Mouse (Mus musculus): Measurements from ENCODE around the gene Fetub. TPM values are rescaled to one million over a fixed set of nuclear protein-coding genes. Genes with fewer than 3 reads are reported as not detected.
A peak's percentile ranks its signal among the peaks of the same experiment; 100 is the strongest.

Gene Fetub
- polyA plus RNA-seq (2015; fragmentation: Nextera tagmentation; extraction: Ambion mirVana): 0.84 and 1.0 TPM in 2 replicates

GRCm38 (mm10) chr16:22918034-22918433 is at the start of gene Fetub:
TSS of gene Fetub (plus strand) at chr16:22918334.
- no peak within 1 kb of the TSS for H3K27ac ChIP-seq
- no peak within 1 kb of the TSS for H3K4me2 ChIP-seq (ENCODE audit: low read length)
- no peaks in the 10 kb centered on the region for H3K27me3 ChIP-seq (ENCODE audit: insufficient read depth, low read length)
- TF ChIP-seq CTCF (IDR thresholded peaks at IDR 0.05; ENCODE audit: low read depth): no peak
- DNase-seq (ENCODE audit: low spot score): no peak
- no peaks in the 10 kb centered on the region for H3K9me3 ChIP-seq (replicated peaks; ENCODE audit: low read length)
- WGBS: 89% methylated on average over 5 of the region's 5 CpGs
- H3K4me1 ChIP-seq (replicated peaks; ENCODE audit: insufficient read depth, low read length): no peaks in the 10 kb centered on the region
- no peaks in the 10 kb centered on the region for H3K36me3 ChIP-seq (ENCODE audit: insufficient read depth, low read length)
- ATAC-seq (replicated peaks; ENCODE audit: low FRiP score, low read depth): no peak
- H3K4me3 ChIP-seq (replicated peaks; ENCODE audit: low read depth, low read length): no peak within 1 kb of the TSS
- no peak within 1 kb of the TSS for H3K9ac ChIP-seq (ENCODE audit: low read depth, low read length)

GRCm38 (mm10) chr16:22872397-22872796 is 45.7 kb upstream of the Fetub start:
- no peak overlapping the region for H3K4me2 ChIP-seq (ENCODE audit: low read length)
- H3K4me1 ChIP-seq (replicated peaks; ENCODE audit: insufficient read depth, low read length): no peaks in the 10 kb centered on the region
- H3K27me3 ChIP-seq (ENCODE audit: insufficient read depth, low read length): no peaks in the 10 kb centered on the region
- no peak overlapping the region for H3K4me3 ChIP-seq (replicated peaks; ENCODE audit: low read depth, low read length)
- TF ChIP-seq CTCF (IDR thresholded peaks at IDR 0.05; ENCODE audit: low read depth): no peak
- WGBS: 90% methylated on average over 8 of the region's 8 CpGs
- no peak overlapping the region for H3K27ac ChIP-seq
- no peak for ATAC-seq (replicated peaks; ENCODE audit: low FRiP score, low read depth)
- no peaks in the 10 kb centered on the region for H3K9me3 ChIP-seq (replicated peaks; ENCODE audit: low read length)
- H3K36me3 ChIP-seq (ENCODE audit: insufficient read depth, low read length): peaks cover 45% of the 10 kb centered on the region
- H3K9ac ChIP-seq (ENCODE audit: low read depth, low read length): no peak overlapping the region
- no peak for DNase-seq (ENCODE audit: low spot score)

- H3K4me2 ChIP-seq (ENCODE audit: low read length): no peak overlapping the region
- H3K27me3 ChIP-seq (ENCODE audit: insufficient read depth, low read length): no peaks in the 10 kb centered on the region
- 83% methylated on average over 4 of the region's 4 CpGs for WGBS
- ATAC-seq (replicated peaks; ENCODE audit: low FRiP score, low read depth) (no peak), DNase-seq (ENCODE audit: low spot score) (no peak)
- H3K36me3 ChIP-seq (ENCODE audit: insufficient read depth, low read length): peaks cover 38% of the 10 kb centered on the region
- H3K4me1 ChIP-seq (replicated peaks; ENCODE audit: insufficient read depth, low read length): no peaks in the 10 kb centered on the region
- no peaks in the 10 kb centered on the region for H3K9me3 ChIP-seq (replicated peaks; ENCODE audit: low read length)
- TF ChIP-seq CTCF (IDR thresholded peaks at IDR 0.05; ENCODE audit: low read depth): no peak
- no peak overlapping the region for H3K9ac ChIP-seq (ENCODE audit: low read depth, low read length)
- H3K27ac ChIP-seq: no peak overlapping the region
- no peak overlapping the region for H3K4me3 ChIP-seq (replicated peaks; ENCODE audit: low read depth, low read length)
Observed at GRCm38 (mm10) chr16:22873369-22873768, 44.8 kb upstream of the Fetub start.

- Histone ChIP-seq H3K4me2 (ENCODE audit: low read length) (no peak overlapping the region), H3K4me3 (replicated peaks; ENCODE audit: low read depth, low read length) (no peak overlapping the region), H3K27ac (no peak overlapping the region), H3K27me3 (ENCODE audit: insufficient read depth, low read length) (no peaks in the 10 kb centered on the region), H3K4me1 (replicated peaks; ENCODE audit: insufficient read depth, low read length) (no peaks in the 10 kb centered on the region), H3K36me3 (ENCODE audit: insufficient read depth, low read length) (peaks cover 9% of the 10 kb centered on the region), H3K9ac (ENCODE audit: low read depth, low read length) (no peak overlapping the region), H3K9me3 (replicated peaks; ENCODE audit: low read length) (no peaks in the 10 kb centered on the region)
- peak; percentile 85 for TF ChIP-seq CTCF (IDR thresholded peaks at IDR 0.05; ENCODE audit: low read depth)
- ATAC-seq (replicated peaks; ENCODE audit: low FRiP score, low read depth) (no peak), DNase-seq (ENCODE audit: low spot score) (peak; percentile 62)
- WGBS: 51% methylated on average over 9 of the region's 9 CpGs
Observed at GRCm38 (mm10) chr16:22876218-22877043, 41.7 kb upstream of the Fetub start.

DNA sequence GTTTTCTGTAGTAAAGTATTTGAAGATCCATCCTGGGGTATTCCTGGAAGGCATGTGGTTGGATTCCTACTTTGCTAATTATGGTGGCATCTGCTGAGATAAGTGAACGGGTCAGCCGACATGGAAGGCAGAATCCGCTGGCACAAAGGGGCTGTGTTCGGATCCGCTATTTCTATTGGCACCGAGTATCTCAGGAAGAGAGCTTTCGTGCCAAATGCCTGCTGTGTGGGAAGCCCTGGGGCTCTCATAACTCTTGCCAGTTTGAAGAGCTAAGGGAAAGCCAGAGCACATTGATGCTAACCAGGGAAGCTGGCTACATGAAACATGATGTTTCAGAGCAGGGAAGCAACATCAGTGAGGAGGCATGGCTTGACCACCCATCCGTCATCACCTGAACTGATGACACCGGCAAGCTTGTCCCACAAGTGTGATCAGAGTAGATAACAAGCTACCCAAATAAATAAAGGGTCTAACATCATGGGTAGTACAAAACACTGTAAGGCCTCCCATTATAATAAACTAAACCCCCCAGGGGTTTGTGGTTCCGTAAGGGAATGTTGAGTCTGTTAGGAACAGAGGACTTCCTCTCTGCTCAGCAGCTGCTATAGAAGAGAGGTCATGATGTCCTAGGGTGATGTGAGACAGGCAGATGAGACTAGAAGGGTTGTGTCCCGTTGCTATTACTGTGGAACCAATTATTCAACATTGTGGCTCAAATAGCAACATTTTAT is 40.3 kb upstream of the Fetub start:
- H3K4me1 ChIP-seq (replicated peaks; ENCODE audit: insufficient read depth, low read length): no peaks in the 10 kb centered on the region
- no peak overlapping the region for H3K27ac ChIP-seq
- H3K4me2 ChIP-seq (ENCODE audit: low read length): no peak overlapping the region
- DNase-seq (ENCODE audit: low spot score) (no peak), ATAC-seq (replicated peaks; ENCODE audit: low FRiP score, low read depth) (no peak)
- TF ChIP-seq CTCF (IDR thresholded peaks at IDR 0.05; ENCODE audit: low read depth): no peak
- H3K9ac ChIP-seq (ENCODE audit: low read depth, low read length): no peak overlapping the region
- H3K27me3 ChIP-seq (ENCODE audit: insufficient read depth, low read length): no peaks in the 10 kb centered on the region
- no peak overlapping the region for H3K4me3 ChIP-seq (replicated peaks; ENCODE audit: low read depth, low read length)
- no peaks in the 10 kb centered on the region for H3K9me3 ChIP-seq (replicated peaks; ENCODE audit: low read length)
- WGBS: 78% methylated on average over 11 of the region's 11 CpGs
- H3K36me3 ChIP-seq (ENCODE audit: insufficient read depth, low read length): 0 out of 2 replicates have a peak, but pooled peaks cover 2% of the 10 kb centered on the region

DNA sequence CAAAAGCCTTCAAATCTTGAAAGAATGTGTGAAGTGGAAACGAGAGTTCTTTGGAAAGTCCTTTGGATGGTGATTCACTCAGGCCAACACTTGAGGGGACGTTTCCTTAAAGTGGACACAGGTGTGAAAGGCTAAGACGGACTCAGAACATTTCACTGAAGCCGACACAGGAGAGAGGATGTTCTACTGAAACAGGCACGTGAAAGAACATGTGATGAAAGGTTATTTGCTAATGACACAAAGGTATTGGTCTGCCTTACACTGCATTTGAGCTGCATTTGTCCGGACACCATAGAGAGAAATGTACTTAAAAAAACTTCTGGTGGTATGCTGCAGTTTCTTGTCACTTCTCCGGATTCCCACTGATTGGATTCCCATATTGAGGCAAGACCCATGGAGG is 39.4 kb upstream of the Fetub start:
- Histone ChIP-seq H3K9me3 (replicated peaks; ENCODE audit: low read length) (no peaks in the 10 kb centered on the region), H3K27me3 (ENCODE audit: insufficient read depth, low read length) (no peaks in the 10 kb centered on the region), H3K4me1 (replicated peaks; ENCODE audit: insufficient read depth, low read length) (no peaks in the 10 kb centered on the region), H3K27ac (no peak overlapping the region), H3K4me3 (replicated peaks; ENCODE audit: low read depth, low read length) (no peak overlapping the region), H3K36me3 (ENCODE audit: insufficient read depth, low read length) (no peaks in the 10 kb centered on the region), H3K4me2 (ENCODE audit: low read length) (no peak overlapping the region), H3K9ac (ENCODE audit: low read depth, low read length) (no peak overlapping the region)
- ATAC-seq (replicated peaks; ENCODE audit: low FRiP score, low read depth) (no peak), DNase-seq (ENCODE audit: low spot score) (no peak)
- TF ChIP-seq CTCF (IDR thresholded peaks at IDR 0.05; ENCODE audit: low read depth): no peak
- 74% methylated on average over 7 of the region's 7 CpGs for WGBS

All from kidney, postnatal 0 days (tissue).